Mouse (Mus musculus): ENCODE measurements at regions not wholly inside any gene's neighbourhood (a gene's known extent, or its start where the extent isn't known, plus 50 kb on each side); places are given as distances from the start of the nearest gene placed in this dataset.
A peak's percentile ranks its signal among the peaks of the same experiment; 100 is the strongest.
"Not testable (repeated sequence)": the region's sequence is repeated elsewhere in the genome, so short reads cannot be mapped to it uniquely, and the experiment has no call there.

GRCm38 (mm10) chr4:131425311-131425710, 412.8 kb downstream of the Ptpru start:
- DNase-seq (ENCODE audit: low spot score) = no peak

- DNase-seq (ENCODE audit: low spot score) = no peak
These were observed 410.2 kb downstream of the Ptpru start for GRCm38 (mm10) chr4:131427871-131428270.

- no peak for DNase-seq (ENCODE audit: low spot score)
These were observed 408.7 kb downstream of the Ptpru start for GRCm38 (mm10) chr4:131429356-131429755.

GRCm38 (mm10) chr4:131430420-131430819, 407.7 kb downstream of the Ptpru start:
- DNase-seq (ENCODE audit: low spot score) = no peak

GRCm38 (mm10) chr4:131431188-131431587, 406.9 kb downstream of the Ptpru start:
- peak; percentile 58 for DNase-seq (ENCODE audit: low spot score)

GRCm38 (mm10) chr4:131432591-131433177, 405.4 kb downstream of the Ptpru start:
- DNase-seq (ENCODE audit: low spot score) = no peak

GRCm38 (mm10) chr4:131435222-131435621, 402.9 kb downstream of the Ptpru start:
- no peak for DNase-seq (ENCODE audit: low spot score)

- no peak for DNase-seq (ENCODE audit: low spot score)
These were observed 399.7 kb downstream of the Ptpru start for GRCm38 (mm10) chr4:131438403-131438802.

GRCm38 (mm10) chr4:131438883-131439282, 399.2 kb downstream of the Ptpru start:
- DNase-seq (ENCODE audit: low spot score) = no peak

GRCm38 (mm10) chr4:131440845-131441244, 397.2 kb downstream of the Ptpru start:
- no peak for DNase-seq (ENCODE audit: low spot score)

- no peak for DNase-seq (ENCODE audit: low spot score)
These were observed 394.6 kb downstream of the Ptpru start for GRCm38 (mm10) chr4:131443518-131443917.

GRCm38 (mm10) chr4:131450296-131450695, 387.8 kb downstream of the Ptpru start:
- DNase-seq (ENCODE audit: low spot score) = not testable (repeated sequence)

- DNase-seq (ENCODE audit: low spot score) = no peak
These were observed 380.5 kb downstream of the Ptpru start for GRCm38 (mm10) chr4:131457551-131457950.

GRCm38 (mm10) chr4:131459746-131460145, 378.3 kb downstream of the Ptpru start:
- DNase-seq (ENCODE audit: low spot score) = no peak

GRCm38 (mm10) chr4:131461312-131461711, 376.8 kb downstream of the Ptpru start:
- DNase-seq (ENCODE audit: low spot score) = no peak

- DNase-seq (ENCODE audit: low spot score) = no peak
These were observed 376.4 kb downstream of the Ptpru start for GRCm38 (mm10) chr4:131461728-131462127.

GRCm38 (mm10) chr4:131475023-131475422, 363.1 kb downstream of the Ptpru start:
- no peak for DNase-seq (ENCODE audit: low spot score)

GRCm38 (mm10) chr4:131478923-131479322, 359.2 kb downstream of the Ptpru start:
- no peak for DNase-seq (ENCODE audit: low spot score)

- DNase-seq (ENCODE audit: low spot score) = no peak
These were observed 354.0 kb downstream of the Ptpru start for GRCm38 (mm10) chr4:131483958-131484605.

- DNase-seq (ENCODE audit: low spot score) = no peak
These were observed 353.4 kb downstream of the Ptpru start for GRCm38 (mm10) chr4:131484607-131485111.

- DNase-seq (ENCODE audit: low spot score) = no peak
These were observed 352.8 kb downstream of the Ptpru start for GRCm38 (mm10) chr4:131485126-131485825.

- peak; percentile 68 for DNase-seq (ENCODE audit: low spot score)
These were observed 351.3 kb downstream of the Ptpru start for GRCm38 (mm10) chr4:131486821-131487220.

GRCm38 (mm10) chr4:131488246-131488645, 349.8 kb downstream of the Ptpru start:
- no peak for DNase-seq (ENCODE audit: low spot score)
